Mouse (Mus musculus): ENCODE results near the gene Cdkn2c.

DNA sequence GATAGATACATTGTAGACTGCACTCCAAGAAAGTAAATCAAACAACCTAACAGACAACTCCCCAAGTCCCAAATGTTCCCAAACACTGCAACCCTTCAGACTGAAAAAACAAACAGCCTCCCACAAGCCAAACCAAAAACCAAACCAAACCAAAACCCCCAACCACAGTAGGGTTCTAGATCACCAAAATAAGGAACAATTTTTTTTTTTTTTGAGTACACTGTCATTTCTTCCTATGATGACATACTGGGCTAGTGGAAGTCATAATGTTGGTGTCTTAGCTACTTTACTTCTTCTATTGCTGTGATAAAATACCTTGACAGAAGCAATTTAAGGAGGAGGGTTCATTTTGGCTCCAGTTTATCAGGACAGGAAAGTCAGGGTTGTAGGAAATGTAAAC is 25.7 kb upstream of the Cdkn2c start:
- no peak for TF ChIP-seq CTCF (IDR thresholded peaks at IDR 0.05; ENCODE audit: low read depth)
- TF ChIP-seq EP300 (optimal IDR thresholded peaks at IDR 0.05), result no peak

Measured in stomach, postnatal 0 days (tissue).